Mouse (Mus musculus) 416B (cell line): ENCODE results near the gene Zfp110.
"Not testable (repeated sequence)": the region's sequence is repeated elsewhere in the genome, so short reads cannot be mapped to it uniquely, and the experiment has no call there.

ENCODE experiments used
- DNase-seq: peaks from one replicate; pipeline ENCODE4 v3.0.0; 2011; ENCODE audit warnings: low read depth

Zfp110 gene

GRCm38 (mm10) chr7:12834162-12835120 is at the start of gene Zfp110:
Zfp110 (plus strand) TSS chr7:12834761.
- DNase-seq, result peak; percentile 90

- no peak for DNase-seq
Observed at GRCm38 (mm10) chr7:12787333-12787732, 47.2 kb upstream of the Zfp110 start.

- no peak for DNase-seq
Observed at GRCm38 (mm10) chr7:12788025-12788424, 46.5 kb upstream of the Zfp110 start.

- not testable (repeated sequence) for DNase-seq
Observed at GRCm38 (mm10) chr7:12792624-12793023, 41.9 kb upstream of the Zfp110 start.

GRCm38 (mm10) chr7:12797971-12798370 is 36.6 kb upstream of the Zfp110 start:
- DNase-seq, result no peak

- no peak for DNase-seq
Observed at GRCm38 (mm10) chr7:12799554-12799953, 35.0 kb upstream of the Zfp110 start.

GRCm38 (mm10) chr7:12802866-12803726 is 31.5 kb upstream of the Zfp110 start, which contains the start of gene Zscan18:
Zscan18 (minus strand) TSS chr7:12803635.
- no peak for DNase-seq

GRCm38 (mm10) chr7:12803727-12804071 is 30.9 kb upstream of the Zfp110 start:
- no peak for DNase-seq

GRCm38 (mm10) chr7:12815566-12815965 is 19.0 kb upstream of the Zfp110 start:
- no peak for DNase-seq

- peak; percentile 88 for DNase-seq
Observed at GRCm38 (mm10) chr7:12818521-12819295, 15.9 kb upstream of the Zfp110 start, which contains the start of gene Zfp329. Zfp329 (minus strand) TSS chr7:12818858.

- peak; percentile 40 for DNase-seq
Observed at GRCm38 (mm10) chr7:12835193-12835671, 671 bp downstream of the Zfp110 start.

- DNase-seq, result no peak
Observed at GRCm38 (mm10) chr7:12835779-12836178, 1.2 kb downstream of the Zfp110 start.

- DNase-seq, result peak; percentile 78
Observed at GRCm38 (mm10) chr7:12874301-12874700, 39.7 kb downstream of the Zfp110 start.

GRCm38 (mm10) chr7:12880036-12880435 is 45.5 kb downstream of the Zfp110 start:
- no peak for DNase-seq

GRCm38 (mm10) chr7:12880497-12880896 is 45.9 kb downstream of the Zfp110 start:
- DNase-seq, result not testable (repeated sequence)

GRCm38 (mm10) chr7:12880911-12881660 is 46.5 kb downstream of the Zfp110 start, which contains the start of gene Zfp128:
Zfp128 (plus strand) TSS chr7:12881177.
- DNase-seq, result peak; percentile 96

- no peak for DNase-seq
Observed at GRCm38 (mm10) chr7:12886563-12887266, 52.2 kb downstream of the Zfp110 start.

- no peak for DNase-seq
Observed at GRCm38 (mm10) chr7:12887585-12887984, 53.0 kb downstream of the Zfp110 start.

- DNase-seq, result peak; percentile 25
Observed at GRCm38 (mm10) chr7:12890928-12891327, 56.4 kb downstream of the Zfp110 start.

GRCm38 (mm10) chr7:12891334-12891733 is 56.8 kb downstream of the Zfp110 start:
- peak; percentile 65 for DNase-seq
